Mouse (Mus musculus): Measurements from ENCODE around the gene Btbd19.

- TF ChIP-seq EP300 (IDR thresholded peaks at IDR 0.05) (no peak), CTCF (IDR thresholded peaks at IDR 0.05) (no peak; the same call in 1 of the 2 replicates)
Observed at GRCm38 (mm10) chr4:117095551-117096452, 29.7 kb downstream of the Btbd19 start, which contains the start of gene Ptch2.

Measured in lung, postnatal 0 days (tissue).